Mouse (Mus musculus) lung, adult 2 months (tissue): ENCODE results near the gene Dab1.

Source experiments
- CTCF ChIP-seq: fragments of 200-500 bp; IDR thresholded peaks from 2 replicates; pipeline ENCODE4 v1.5.1; 2011; ENCODE audit warnings: mild to moderate bottlenecking, low read length, control low read depth; ENCODE audit not compliant: insufficient read depth
- POLR2A ChIP-seq: fragments of 200-500 bp; IDR thresholded peaks from 2 replicates; pipeline ENCODE4 v1.6.1; 2011; ENCODE audit warnings: low read depth, mild to moderate bottlenecking, control low read depth, low read length, borderline replicate concordance; ENCODE audit errors: extremely low read depth

DNA sequence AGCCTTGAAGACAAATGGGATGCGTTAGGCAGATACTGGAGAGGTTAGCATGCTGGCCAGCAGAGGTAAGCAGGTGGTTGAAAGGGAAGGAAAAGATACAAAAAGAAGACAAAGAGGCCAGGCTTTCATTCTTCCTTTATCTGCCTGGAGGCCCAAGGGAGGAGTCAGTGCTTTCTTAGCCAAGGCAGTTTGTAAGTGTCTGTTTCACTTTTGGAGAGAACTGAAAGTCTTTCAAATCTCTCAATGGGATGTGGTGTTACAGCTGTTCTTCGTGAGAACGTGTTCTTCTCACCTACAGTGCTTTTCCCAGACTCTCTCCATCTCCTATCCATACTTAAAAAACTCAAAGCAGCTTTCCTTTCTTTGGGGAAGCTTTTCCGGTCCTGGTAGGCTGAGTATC, 94.8 kb downstream of the Dab1 start:
- TF ChIP-seq CTCF: no peak
- TF ChIP-seq POLR2A: no peak
